Mouse (Mus musculus) midbrain, embryonic 10.5 days (tissue): ENCODE results near the gene Otud7b. TPM values are rescaled to one million over a fixed set of nuclear protein-coding genes. Genes with fewer than 3 reads are reported as not detected.
"Not testable (repeated sequence)": the region's sequence is repeated elsewhere in the genome, so short reads cannot be mapped to it uniquely, and the experiment has no call there.

Source experiments
- DNase-seq: peaks from one replicate; pipeline ENCODE4 v3.0.0-alpha.2; 2017; ENCODE audit warnings: low spot score
- H3K27ac ChIP-seq: fragments of 300-500 bp; sonication (generic); replicated peaks from 2 replicates; pipeline ENCODE4 v1.5.1; 2016; ENCODE audit warnings: mild to moderate bottlenecking
- H3K27me3 ChIP-seq: fragments of 300-500 bp; sonication (generic); 2 replicates; pipeline ENCODE4 v1.6.1; 2016; ENCODE audit warnings: low read depth, mild to moderate bottlenecking; ENCODE audit not compliant: poor library complexity, severe bottlenecking
- H3K36me3 ChIP-seq: fragments of 300-500 bp; sonication (generic); 2 replicates; pipeline ENCODE4 v1.6.1; 2016; ENCODE audit warnings: mild to moderate bottlenecking, moderate library complexity
- H3K4me1 ChIP-seq: fragments of 300-500 bp; sonication (generic); 2 replicates; pipeline ENCODE4 v1.6.1; 2016
- H3K4me3 ChIP-seq: fragments of 300-500 bp; sonication (generic); 2 replicates; pipeline ENCODE4 v1.5.1; 2016; ENCODE audit warnings: mild to moderate bottlenecking, moderate library complexity
- H3K9me3 ChIP-seq: fragments of 300-500 bp; sonication (generic); replicated peaks from 2 replicates; pipeline ENCODE4 v1.6.1; 2016; ENCODE audit warnings: mild to moderate bottlenecking
- WGBS: fragments of 180-500 bp; shearing (Covaris S2); methylation state at CpG from one replicate; pipeline ENCODE4 v1.1.7; 2016; 5-methylcytosine and 5-hydroxymethylcytosine counted together
- polyA plus RNA-seq: library from polyadenylated mRNA; unstranded; fragments of >200 nt; fragmentation: Nextera tagmentation; extraction: Ambion mirVana; gene quantifications from 2 replicates; pipeline ENCODE4 v1.2.1, GENCODE M21; 2016

Gene Otud7b
- polyA plus RNA-seq, 1 experiment from 2014 or later: 18.9 TPM

- WGBS: 1% methylated on average over 12 of the region's 12 CpGs
- Histone ChIP-seq H3K27ac (peak overlapping the region; percentile 78), H3K9me3 (no peaks in the 10 kb centered on the region), H3K4me1 (peaks cover 27% of the 10 kb centered on the region), H3K27me3 (0 out of 2 replicates have a peak, but pooled peaks cover 4% of the 10 kb centered on the region), H3K4me3 (peak overlapping the region; percentile 55), H3K36me3 (peaks cover 1% of the 10 kb centered on the region)
- DNase-seq: peak; percentile 44
These were observed 56.6 kb downstream of the Otud7b start for GRCm38 (mm10) chr3:96160803-96161516.

GRCm38 (mm10) chr3:96161869-96162840 is 57.8 kb downstream of the Otud7b start, which contains the start of gene Mtmr11:
Mtmr11 (plus strand) TSS chr3:96162004.
- H3K27me3 ChIP-seq: 0 out of 2 replicates have a peak, but pooled peaks cover 4% of the 10 kb centered on the region
- H3K4me1 ChIP-seq: peaks cover 27% of the 10 kb centered on the region
- H3K4me3 ChIP-seq: peak within 1 kb of the TSS; percentile 55
- no peaks in the 10 kb centered on the region; the same call in 1 of the 2 replicates for H3K36me3 ChIP-seq
- 11% methylated on average over 15 of the region's 16 CpGs for WGBS
- H3K9me3 ChIP-seq: no peaks in the 10 kb centered on the region
- DNase-seq: no peak
- peak within 1 kb of the TSS; percentile 78 for H3K27ac ChIP-seq

GRCm38 (mm10) chr3:96163040-96163439 is 58.7 kb downstream of the Otud7b start:
- no peak overlapping the region for H3K4me3 ChIP-seq
- H3K27me3 ChIP-seq: 0 out of 2 replicates have a peak, but pooled peaks cover 4% of the 10 kb centered on the region
- no peak for DNase-seq
- WGBS: 90% methylated on average over 6 of the region's 6 CpGs
- H3K4me1 ChIP-seq: peaks cover 27% of the 10 kb centered on the region
- H3K36me3 ChIP-seq: no peaks in the 10 kb centered on the region
- H3K27ac ChIP-seq: no peak overlapping the region
- no peaks in the 10 kb centered on the region for H3K9me3 ChIP-seq

GRCm38 (mm10) chr3:96168466-96169158 is 64.3 kb downstream of the Otud7b start:
- WGBS: 79% methylated on average over 12 of the region's 12 CpGs
- no peak for DNase-seq
- no peaks in the 10 kb centered on the region for H3K27me3 ChIP-seq

GRCm38 (mm10) chr3:96170276-96170675 is 65.9 kb downstream of the Otud7b start:
- 92% methylated on average over 4 of the region's 4 CpGs for WGBS
- H3K4me1 ChIP-seq: peaks cover 42% of the 10 kb centered on the region
- peaks cover 22% of the 10 kb centered on the region for H3K36me3 ChIP-seq
- no peaks in the 10 kb centered on the region for H3K27me3 ChIP-seq
- peak overlapping the region; percentile 23; the same call in 1 of the 2 replicates for H3K4me3 ChIP-seq
- DNase-seq: no peak
- no peaks in the 10 kb centered on the region for H3K9me3 ChIP-seq
- peak overlapping the region; percentile 95; the same call in 1 of the 2 replicates for H3K27ac ChIP-seq

More at GRCm38 (mm10) chr3:96168466-96169158, 64.3 kb downstream of the Otud7b start:
- Histone ChIP-seq H3K27ac (0 out of 2 replicates have a peak overlapping the region, but pooled peaks have one; percentile 33), H3K4me3 (0 out of 2 replicates have a peak overlapping the region, but pooled peaks have one; percentile 2), H3K9me3 (no peaks in the 10 kb centered on the region), H3K4me1 (peaks cover 30% of the 10 kb centered on the region), H3K36me3 (peaks cover 5% of the 10 kb centered on the region)

- Histone ChIP-seq H3K4me1 (peaks cover 42% of the 10 kb centered on the region), H3K36me3 (peaks cover 30% of the 10 kb centered on the region), H3K9me3 (no peaks in the 10 kb centered on the region), H3K27ac (peak overlapping the region; percentile 95), H3K27me3 (no peaks in the 10 kb centered on the region), H3K4me3 (peak overlapping the region; percentile 92)
- WGBS: 84% methylated on average over 10 of the region's 10 CpGs
- DNase-seq: no peak
These were observed 66.7 kb downstream of the Otud7b start for GRCm38 (mm10) chr3:96170976-96171545.

GRCm38 (mm10) chr3:96171583-96172196 is 67.4 kb downstream of the Otud7b start:
- peaks cover 42% of the 10 kb centered on the region for H3K4me1 ChIP-seq
- H3K9me3 ChIP-seq: no peaks in the 10 kb centered on the region
- WGBS: 27% methylated on average over 18 of the region's 18 CpGs
- no peak for DNase-seq
- peak overlapping the region; percentile 92 for H3K4me3 ChIP-seq
- peak overlapping the region; percentile 95 for H3K27ac ChIP-seq
- H3K27me3 ChIP-seq: no peaks in the 10 kb centered on the region
- H3K36me3 ChIP-seq: peaks cover 36% of the 10 kb centered on the region

GRCm38 (mm10) chr3:96172197-96173178 is 68.2 kb downstream of the Otud7b start, which contains the start of gene Sf3b4:
Sf3b4 (plus strand) TSS chr3:96172332.
- peak within 1 kb of the TSS; percentile 95 for H3K27ac ChIP-seq
- peaks cover 42% of the 10 kb centered on the region for H3K4me1 ChIP-seq
- peak; percentile 96 for DNase-seq
- H3K27me3 ChIP-seq: no peaks in the 10 kb centered on the region
- under 1% methylated on average over 58 of the region's 58 CpGs for WGBS
- peaks cover 42% of the 10 kb centered on the region for H3K36me3 ChIP-seq
- peak within 1 kb of the TSS; percentile 92 for H3K4me3 ChIP-seq
- H3K9me3 ChIP-seq: no peaks in the 10 kb centered on the region

GRCm38 (mm10) chr3:96173185-96173584 is 68.9 kb downstream of the Otud7b start:
- Histone ChIP-seq H3K27ac (peak overlapping the region; percentile 95), H3K4me1 (peaks cover 42% of the 10 kb centered on the region), H3K9me3 (no peaks in the 10 kb centered on the region), H3K4me3 (peak overlapping the region; percentile 92), H3K27me3 (no peaks in the 10 kb centered on the region), H3K36me3 (peaks cover 49% of the 10 kb centered on the region)
- DNase-seq: no peak
- WGBS: 40% methylated on average over 7 of the region's 7 CpGs

GRCm38 (mm10) chr3:96174042-96174441 is 69.7 kb downstream of the Otud7b start:
- not testable (repeated sequence) for H3K27ac ChIP-seq, H3K27me3 ChIP-seq, DNase-seq, H3K9me3 ChIP-seq
- Histone ChIP-seq H3K36me3 (peaks cover 58% of the 10 kb centered on the region), H3K4me3 (peak overlapping the region; percentile 92), H3K4me1 (peaks cover 39% of the 10 kb centered on the region)
- WGBS: 90% methylated on average over 4 of the region's 4 CpGs
